Mouse (Mus musculus): ENCODE data around the gene Supt4a.

DNA sequence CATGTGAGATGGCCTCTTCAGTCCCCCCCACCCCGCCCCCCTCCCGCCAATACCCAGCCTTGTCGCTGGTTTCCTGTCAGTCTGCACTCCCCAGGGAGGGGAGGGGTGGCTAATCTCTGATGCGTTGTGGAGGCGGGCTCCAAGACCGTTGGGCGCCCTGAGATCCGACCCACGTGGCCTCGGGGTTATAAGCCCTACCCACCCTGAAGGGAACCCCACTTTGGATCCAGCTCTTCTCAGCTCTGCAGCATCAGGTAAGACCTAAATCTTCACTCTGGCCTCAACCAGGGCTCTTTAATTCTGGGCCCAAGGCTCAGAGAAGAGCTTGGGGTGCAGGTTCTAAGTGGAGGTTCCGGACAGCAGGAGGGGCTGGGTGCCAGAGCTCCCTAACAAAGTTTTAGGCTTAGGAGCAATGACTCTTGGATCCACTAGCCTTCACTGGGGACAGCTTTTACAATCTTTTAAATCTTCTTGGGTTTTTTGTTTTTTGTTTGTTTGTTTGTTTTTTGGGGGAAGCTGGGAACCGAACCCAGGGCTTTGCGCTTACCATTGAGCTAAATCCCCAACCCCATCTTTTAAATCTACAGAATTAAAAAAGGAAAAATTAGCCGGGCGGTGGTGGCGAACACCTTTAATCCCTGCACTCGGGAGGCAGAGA lies 18.1 kb downstream of the Supt4a start:
- TF ChIP-seq CTCF (IDR thresholded peaks at IDR 0.05; ENCODE audit: borderline replicate concordance, insufficient read depth, low read length) (no peak), POLR2A (IDR thresholded peaks at IDR 0.05; ENCODE audit: low read depth, low read length) (no peak)
